Mouse (Mus musculus): Measurements from ENCODE around the gene Ifit1.
"Not testable (repeated sequence)": the region's sequence is repeated elsewhere in the genome, so short reads cannot be mapped to it uniquely, and the experiment has no call there.

- TF ChIP-seq GATA2 (IDR thresholded peaks at IDR 0.05; ENCODE audit: borderline replicate concordance, low read depth, low read length); CTCF (IDR thresholded peaks at IDR 0.05; ENCODE audit: low read depth, low read length); GATA1 (IDR thresholded peaks at IDR 0.05; ENCODE audit: borderline replicate concordance, low read length); TAL1 (conservative IDR thresholded peaks at IDR 0.05; ENCODE audit: low read depth, low read length); POLR2AphosphoS5 (IDR thresholded peaks at IDR 0.05; ENCODE audit: insufficient replicate concordance, low read depth, low read length): not testable (repeated sequence)
Measured at GRCm38 (mm10) chr19:34601888-34602287, 38.8 kb upstream of the Ifit1 start, which contains the start of gene Ifit1bl1.
